Mouse (Mus musculus) brain, embryonic 14.5 days (tissue): ENCODE results near the gene Psg22. TPM values are rescaled to one million over a fixed set of nuclear protein-coding genes. Genes with fewer than 3 reads are reported as not detected.
"Not testable (repeated sequence)": the region's sequence is repeated elsewhere in the genome, so short reads cannot be mapped to it uniquely, and the experiment has no call there.

ENCODE experiments used
- DNase-seq: peaks from one replicate; pipeline ENCODE4 v3.0.0-alpha.2; 2011; ENCODE audit warnings: low read depth
- CTCF ChIP-seq: fragments of 200-500 bp; IDR thresholded peaks from 2 replicates; pipeline ENCODE4 v1.5.1; 2012; ENCODE audit warnings: inconsistent platforms, mild to moderate bottlenecking, moderate library complexity, borderline replicate concordance; ENCODE audit not compliant: insufficient read depth, insufficient read length; ENCODE audit errors: extremely low read depth
- POLR2A ChIP-seq: fragments of 200-500 bp; IDR thresholded peaks from 2 replicates; pipeline ENCODE4 v1.6.1; 2012; ENCODE audit warnings: mild to moderate bottlenecking, inconsistent platforms, borderline replicate concordance; ENCODE audit not compliant: poor library complexity, insufficient read depth, insufficient read length, severe bottlenecking; ENCODE audit errors: extremely low read depth
- polyA plus RNA-seq: library from polyadenylated mRNA; depleted of rRNA; stranded (reverse); fragments of >200 nt; gene quantifications from 2 replicates; pipeline ENCODE4 v1.2.3, GENCODE M21; 2012; rRNA removed

Psg22 gene
- polyA plus RNA-seq, 1 experiment: not detected

GRCm38 (mm10) chr7:18748994-18749895 lies 31.4 kb downstream of the Psg22 start:
- no peak for DNase-seq
- TF ChIP-seq CTCF: no peak
- TF ChIP-seq POLR2A: no peak

DNA sequence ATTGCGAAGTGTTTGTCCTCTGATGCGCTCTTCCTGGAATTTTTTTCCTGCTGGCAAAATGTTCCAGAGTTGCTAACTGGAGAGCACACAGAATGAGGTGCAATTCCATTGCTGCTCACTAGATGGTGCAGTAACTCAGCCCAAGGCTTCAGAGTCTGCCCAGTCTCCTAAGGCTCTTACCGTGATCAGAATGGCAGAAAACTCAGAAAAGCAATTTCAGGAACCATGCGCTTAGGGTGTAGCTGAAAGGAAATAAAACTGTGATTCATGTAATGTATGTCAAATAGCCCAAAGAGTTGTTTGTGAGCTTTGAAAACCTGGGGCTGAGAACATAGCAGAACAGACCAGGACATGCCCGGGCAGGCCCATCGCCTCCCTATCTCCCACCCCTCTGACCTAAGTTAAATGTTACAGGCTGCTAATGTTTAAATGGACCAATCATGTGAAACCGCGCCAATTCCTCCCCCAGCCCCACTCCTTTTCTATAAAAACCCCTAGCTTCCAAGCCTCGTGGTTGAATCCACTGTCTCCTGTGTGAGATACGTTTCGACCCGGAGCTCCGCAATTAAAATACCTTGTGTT lies 32.1 kb downstream of the Psg22 start:
- peak; percentile 88 for TF ChIP-seq CTCF
- DNase-seq: peak; percentile 86

DNA sequence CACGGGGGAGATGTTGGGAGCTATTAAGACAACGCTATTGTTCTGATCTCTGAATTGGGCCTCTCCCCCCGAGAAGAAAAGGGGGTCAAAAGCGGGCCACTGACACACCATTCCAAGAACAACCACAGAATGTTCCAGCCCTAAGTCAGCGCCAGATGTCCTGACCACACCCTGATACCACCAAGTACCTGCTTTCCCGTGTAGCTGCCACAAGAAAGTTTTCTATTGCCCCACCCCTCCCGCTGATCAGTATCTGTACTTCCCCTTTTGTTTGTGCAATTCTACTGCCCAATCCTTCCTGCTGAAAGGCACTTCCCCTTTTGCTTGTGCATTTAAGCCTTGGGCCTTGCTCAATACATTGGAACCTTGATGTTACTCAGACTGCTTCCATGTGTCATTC lies 42.3 kb downstream of the Psg22 start:
- not testable (repeated sequence) for DNase-seq

GRCm38 (mm10) chr7:18762885-18763284 lies 45.0 kb downstream of the Psg22 start:
- DNase-seq: not testable (repeated sequence)

Other genes starting within 250 kb of the Psg22 start
- not detected in 2 replicates for gene Psg26, start 233.9 kb upstream of the Psg22 start, polyA plus RNA-seq
- gene Psg25, start 185.8 kb upstream of the Psg22 start, polyA plus RNA-seq: 0.03 and 0.04 TPM in 2 replicates
- 0.06 and 0.07 TPM in 2 replicates for gene Psg27, start 150.8 kb upstream of the Psg22 start, polyA plus RNA-seq
- gene Psg23, start 101.6 kb upstream of the Psg22 start, polyA plus RNA-seq: 0.04 TPM in 1 of 2 replicates, not detected in the other
- gene Psg21, start 61.4 kb upstream of the Psg22 start, polyA plus RNA-seq: 0.14 and 0.16 TPM in 2 replicates
- gene Psg20, start 31.9 kb upstream of the Psg22 start, polyA plus RNA-seq: not detected in 2 replicates
- gene Psg19, start 80.4 kb downstream of the Psg22 start, polyA plus RNA-seq: 0.07 TPM in 1 of 2 replicates, not detected in the other
- 0.16 and 0.19 TPM in 2 replicates for gene Psg17, start 103.5 kb downstream of the Psg22 start, polyA plus RNA-seq
- gene Mill2, start 121.9 kb downstream of the Psg22 start, polyA plus RNA-seq: 0.57 and 0.98 TPM in 2 replicates
- gene Pglyrp1, start 153.2 kb downstream of the Psg22 start, polyA plus RNA-seq: 8.3 and 8.5 TPM in 2 replicates
- 26.5 and 33.3 TPM in 2 replicates for gene Ccdc61, start 192.3 kb downstream of the Psg22 start, polyA plus RNA-seq
- 20.7 and 52.7 TPM in 2 replicates for gene Nova2, start 207.8 kb downstream of the Psg22 start, polyA plus RNA-seq